Mouse (Mus musculus) forebrain, embryonic 16.5 days (tissue): ENCODE results near the gene Gm42420. TPM values are rescaled to one million over a fixed set of nuclear protein-coding genes. Genes with fewer than 3 reads are reported as not detected.
A peak's percentile ranks its signal among the peaks of the same experiment; 100 is the strongest.

Experiments
- ATAC-seq: fragments of 200-750 bp; cut with Nextera tagmentation; 2 replicates; pipeline ENCODE4 v1.8.0; 2017; ENCODE audit warnings: mild to moderate bottlenecking, moderate library complexity
- H3K27ac ChIP-seq: fragments of 300-500 bp; sonication (generic); 2 replicates; pipeline ENCODE4 v1.5.1; 2014; ENCODE audit warnings: low read length, control low read depth
- H3K27me3 ChIP-seq: fragments of 300-500 bp; sonication (generic); replicated peaks from 2 replicates; pipeline ENCODE4 v1.6.1; 2014; ENCODE audit warnings: low read length; ENCODE audit not compliant: control insufficient read depth, insufficient read depth
- H3K36me3 ChIP-seq: fragments of 300-500 bp; sonication (generic); 2 replicates; pipeline ENCODE4 v1.6.1; 2014; ENCODE audit not compliant: control insufficient read depth, insufficient read depth
- H3K4me1 ChIP-seq: fragments of 300-500 bp; sonication (generic); replicated peaks from 2 replicates; pipeline ENCODE4 v1.6.1; 2014; ENCODE audit warnings: low read length; ENCODE audit not compliant: control insufficient read depth, insufficient read depth
- H3K4me2 ChIP-seq: fragments of 300-500 bp; sonication (generic); 2 replicates; pipeline ENCODE4 v1.6.1; 2014; ENCODE audit warnings: mild to moderate bottlenecking, low read length, control low read depth
- H3K4me3 ChIP-seq: fragments of 300-500 bp; sonication (generic); replicated peaks from 2 replicates; pipeline ENCODE4 v1.5.1; 2014; ENCODE audit warnings: mild to moderate bottlenecking, low read length, control low read depth
- H3K9ac ChIP-seq: fragments of 300-500 bp; sonication (generic); replicated peaks from 2 replicates; pipeline ENCODE4 v1.6.1; 2014; ENCODE audit warnings: low read depth, low read length, control low read depth
- H3K9me3 ChIP-seq: fragments of 300-500 bp; sonication (generic); 2 replicates; pipeline ENCODE4 v1.6.1; 2016; ENCODE audit warnings: low read length; ENCODE audit not compliant: control insufficient read depth
- WGBS: fragments of 180-500 bp; shearing (Covaris S2); extraction: QIAGEN DNeasy Blood & Tissue Kit; methylation state at CpG from one replicate; pipeline ENCODE4 v1.1.7; 2014; 5-methylcytosine and 5-hydroxymethylcytosine counted together
- polyA plus RNA-seq: library from polyadenylated mRNA; unstranded; fragments of >200 nt; fragmentation: Nextera tagmentation; extraction: Ambion mirVana; gene quantifications from 2 replicates; pipeline ENCODE4 v1.2.1, GENCODE M21; 2015

Gm42420 gene
- polyA plus RNA-seq, result not detected in 2 replicates

DNA sequence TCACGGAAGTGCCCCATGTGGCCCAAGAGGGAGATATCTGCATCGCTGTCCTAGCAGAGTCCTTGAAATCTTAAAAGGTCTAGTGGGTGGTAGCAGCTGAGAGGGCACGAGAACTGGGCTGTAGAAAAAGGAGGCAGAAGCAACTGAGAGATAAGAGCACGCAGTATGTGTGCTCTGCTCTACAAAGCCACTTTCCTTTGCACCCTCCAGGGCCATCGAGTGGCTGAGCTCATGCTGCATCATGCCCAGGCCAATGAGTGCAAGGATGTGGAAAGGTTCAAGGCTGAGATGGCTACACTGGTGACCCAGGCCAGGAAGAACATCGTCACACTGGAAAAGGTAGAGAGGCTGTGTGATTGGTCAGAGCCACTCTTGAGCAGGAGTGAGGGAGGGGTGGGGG is at the start of gene Gm42420:
Gene Gm42420 (plus strand): TSS at position 237 of the 400 bp plus-strand sequence.
- no peak for ATAC-seq
- no peaks in the 10 kb centered on the region for H3K27me3 ChIP-seq
- 96% methylated on average over 6 of the region's 6 CpGs for WGBS

DNA sequence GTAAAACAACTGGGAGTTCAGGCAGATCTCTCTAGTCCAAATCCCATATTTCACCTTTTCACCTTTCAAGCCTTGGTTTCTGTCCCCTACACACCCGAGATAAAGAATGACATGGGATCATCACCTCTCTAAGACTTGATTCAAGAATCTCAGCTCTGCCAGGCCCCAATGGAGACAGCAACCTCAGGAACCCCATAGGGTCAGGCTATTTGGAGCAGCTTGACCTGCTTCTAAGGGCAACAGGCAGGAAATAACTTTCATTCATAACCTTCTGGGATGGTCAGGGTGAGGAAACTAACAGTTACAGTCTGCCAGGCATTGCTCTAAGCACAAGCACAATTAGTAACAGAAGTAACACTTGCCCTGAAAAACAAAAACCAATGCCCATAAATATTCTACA is 48.9 kb upstream of the Gm42420 start:
- Histone ChIP-seq H3K27me3 (no peaks in the 10 kb centered on the region), H3K9ac (no peak overlapping the region), H3K4me3 (no peak overlapping the region), H3K27ac (no peak overlapping the region), H3K36me3 (no peaks in the 10 kb centered on the region), H3K9me3 (no peaks in the 10 kb centered on the region), H3K4me2 (no peak overlapping the region), H3K4me1 (peaks cover 4% of the 10 kb centered on the region)
- 67% methylated on average over 1 of the region's 1 CpGs for WGBS
- no peak for ATAC-seq

More for the DNA sequence above, at the start of gene Gm42420:
- no peaks in the 10 kb centered on the region for H3K9me3 ChIP-seq
- H3K9ac ChIP-seq, result no peak within 1 kb of the TSS
- no peak within 1 kb of the TSS for H3K4me2 ChIP-seq
- H3K36me3 ChIP-seq, result peaks cover 26% of the 10 kb centered on the region
- no peaks in the 10 kb centered on the region for H3K4me1 ChIP-seq
- no peak within 1 kb of the TSS for H3K4me3 ChIP-seq
- H3K27ac ChIP-seq, result no peak within 1 kb of the TSS

DNA sequence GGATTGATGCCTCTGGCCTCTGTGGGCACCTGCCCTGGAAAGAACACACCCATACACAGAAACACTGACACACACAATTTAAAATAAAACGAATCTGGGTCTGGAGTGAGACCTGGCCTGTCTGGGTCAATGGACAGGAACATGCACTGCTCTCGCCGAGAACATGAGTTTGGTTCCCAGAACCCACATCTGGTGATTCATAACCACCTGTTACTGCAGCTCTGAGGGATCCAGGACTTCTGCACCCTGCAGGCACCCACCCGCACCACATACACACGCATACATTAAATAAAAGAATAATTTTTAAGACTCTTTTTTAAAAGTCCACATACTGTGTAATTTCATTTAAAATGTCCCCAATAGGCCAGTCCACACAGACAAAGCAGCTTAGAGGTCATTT is 48.3 kb upstream of the Gm42420 start:
- ATAC-seq, result no peak
- Histone ChIP-seq H3K4me3 (no peak overlapping the region), H3K27ac (no peak overlapping the region), H3K27me3 (no peaks in the 10 kb centered on the region), H3K36me3 (no peaks in the 10 kb centered on the region), H3K4me2 (no peak overlapping the region), H3K4me1 (peaks cover 4% of the 10 kb centered on the region), H3K9ac (no peak overlapping the region), H3K9me3 (no peaks in the 10 kb centered on the region)
- 97% methylated on average over 5 of the region's 5 CpGs for WGBS

DNA sequence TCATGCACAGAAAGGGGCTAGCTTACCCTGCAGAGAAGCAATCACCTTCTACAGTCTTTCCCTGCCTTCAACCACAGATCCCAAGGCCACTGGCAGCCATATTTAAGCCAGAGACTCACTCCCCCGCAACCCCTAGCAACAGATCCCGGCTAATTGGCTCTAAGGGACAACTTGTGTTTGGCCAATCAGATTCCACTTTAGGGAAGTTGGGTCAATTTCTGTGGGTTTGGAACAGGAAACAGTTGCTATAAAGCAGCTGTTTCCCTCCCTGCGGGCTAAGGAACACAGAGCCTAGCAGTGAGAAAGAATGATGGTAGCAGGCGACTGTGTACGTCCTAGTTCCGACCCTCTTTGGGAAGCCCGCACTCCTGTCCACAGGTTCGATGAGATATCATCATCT is 47.3 kb upstream of the Gm42420 start:
- Histone ChIP-seq H3K4me2 (no peak overlapping the region), H3K4me1 (peaks cover 12% of the 10 kb centered on the region), H3K36me3 (no peaks in the 10 kb centered on the region), H3K9ac (no peak overlapping the region), H3K27me3 (no peaks in the 10 kb centered on the region), H3K9me3 (no peaks in the 10 kb centered on the region), H3K4me3 (no peak overlapping the region), H3K27ac (no peak overlapping the region)
- no peak for ATAC-seq
- WGBS, result 81% methylated on average over 8 of the region's 8 CpGs

DNA sequence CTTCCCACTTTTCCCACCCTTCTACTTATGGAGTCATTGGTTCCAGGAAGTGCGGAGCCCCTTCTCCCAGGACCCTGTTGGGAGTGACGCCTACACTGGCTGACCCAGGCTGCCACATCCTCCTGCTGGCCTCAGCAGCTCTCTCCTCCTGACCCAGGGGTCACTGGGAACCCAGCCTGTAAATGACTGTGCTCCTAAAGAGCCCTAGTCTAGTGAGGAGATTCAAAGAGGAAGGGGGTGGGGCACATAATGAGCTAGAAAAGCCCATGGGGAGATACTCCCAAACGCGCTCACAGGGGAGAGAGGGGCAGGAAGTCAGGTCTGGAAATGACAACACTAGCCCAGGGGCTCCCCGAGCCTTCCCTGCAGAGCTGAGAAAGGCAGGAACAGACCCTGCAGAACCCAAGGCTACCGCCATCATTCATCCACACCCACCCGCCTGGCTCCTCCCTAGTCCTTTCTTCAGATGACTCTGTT is 45.8 kb upstream of the Gm42420 start:
- no peak overlapping the region for H3K4me3 ChIP-seq
- WGBS, result 38% methylated on average over 6 of the region's 7 CpGs
- no peaks in the 10 kb centered on the region for H3K36me3 ChIP-seq
- no peaks in the 10 kb centered on the region for H3K27me3 ChIP-seq
- H3K4me1 ChIP-seq, result peaks cover 22% of the 10 kb centered on the region
- H3K9me3 ChIP-seq, result no peaks in the 10 kb centered on the region
- ATAC-seq, result no peak
- no peak overlapping the region for H3K9ac ChIP-seq
- no peak overlapping the region for H3K4me2 ChIP-seq
- no peak overlapping the region for H3K27ac ChIP-seq

DNA sequence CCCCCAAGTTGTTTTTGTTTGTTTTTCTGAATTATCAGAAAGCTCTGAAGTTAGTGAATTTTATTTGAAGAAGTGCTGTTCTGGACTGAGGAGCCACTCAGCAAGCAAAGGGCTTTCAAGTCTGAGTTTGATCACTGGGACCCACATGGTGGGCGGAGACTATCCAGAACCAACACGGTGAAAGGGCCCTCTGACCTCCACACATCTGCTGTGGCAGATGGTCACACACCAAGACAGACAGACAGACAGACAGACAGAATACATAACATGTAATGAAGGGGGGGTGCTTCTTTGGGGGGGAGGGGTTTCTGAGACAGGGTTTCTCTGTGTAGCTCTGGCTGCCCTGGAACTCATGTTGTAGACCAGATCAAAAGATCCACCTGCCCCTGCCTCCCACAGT is 45.0 kb upstream of the Gm42420 start:
- Histone ChIP-seq H3K4me3 (no peak overlapping the region), H3K27ac (no peak overlapping the region), H3K4me2 (no peak overlapping the region), H3K36me3 (no peaks in the 10 kb centered on the region), H3K27me3 (no peaks in the 10 kb centered on the region), H3K9me3 (no peaks in the 10 kb centered on the region), H3K9ac (no peak overlapping the region), H3K4me1 (peaks cover 22% of the 10 kb centered on the region)
- ATAC-seq, result no peak
- WGBS, result 58% methylated on average over 2 of the region's 2 CpGs

DNA sequence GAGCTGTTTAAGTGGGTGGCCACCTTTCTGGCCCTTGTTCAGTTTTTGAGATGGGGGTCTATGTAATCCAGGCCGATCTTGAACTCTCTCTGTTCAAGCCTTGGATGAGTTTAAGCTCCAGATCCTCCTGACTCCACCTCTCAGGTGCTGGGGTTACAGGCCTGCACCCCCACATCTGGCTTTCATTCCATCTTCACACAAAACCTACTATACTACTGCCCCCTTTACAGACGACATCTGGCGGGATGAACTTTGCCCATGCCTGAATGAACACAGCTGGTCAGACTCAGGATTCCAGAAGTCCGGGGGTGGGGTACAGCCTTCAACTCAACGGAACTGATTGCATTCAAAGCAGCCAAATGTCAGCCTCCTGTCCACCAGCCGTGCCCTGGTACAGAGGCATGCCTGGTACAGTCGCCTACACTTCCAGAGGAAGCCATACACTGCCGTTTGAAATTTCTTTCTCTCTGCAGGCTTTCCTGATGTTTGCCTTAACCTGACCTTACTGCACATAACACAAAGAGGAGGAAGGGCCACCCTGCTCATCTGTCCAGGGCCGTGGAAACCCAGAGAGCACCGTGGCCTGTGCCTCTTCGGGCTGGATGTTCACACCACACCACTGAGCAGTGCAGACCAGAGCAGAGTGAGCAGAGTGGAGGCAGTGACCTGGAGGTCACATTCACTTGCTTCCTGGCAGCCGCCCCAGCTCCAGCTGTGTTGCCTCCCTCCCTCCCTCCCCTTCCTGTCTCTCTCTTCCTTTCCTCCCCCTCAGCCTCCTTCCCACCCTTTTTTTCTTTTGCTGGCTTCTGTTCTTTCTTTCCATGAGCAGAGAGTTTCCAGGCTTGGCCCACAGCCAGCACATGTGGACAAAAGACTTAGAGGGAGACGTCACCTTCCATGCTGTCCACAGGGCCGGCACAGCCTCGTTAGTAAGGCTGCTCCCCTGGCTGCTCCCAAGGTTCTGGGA is 42.6 kb upstream of the Gm42420 start:
- no peaks in the 10 kb centered on the region for H3K27me3 ChIP-seq
- no peaks in the 10 kb centered on the region for H3K9me3 ChIP-seq
- 18% methylated on average over 15 of the region's 15 CpGs for WGBS
- no peaks in the 10 kb centered on the region for H3K36me3 ChIP-seq
- no peak overlapping the region for H3K4me3 ChIP-seq
- peak overlapping the region; percentile 74 for H3K27ac ChIP-seq
- peak; percentile 73 for ATAC-seq
- H3K9ac ChIP-seq, result peak overlapping the region; percentile 20; the same call in 1 of the 2 replicates
- no peak overlapping the region for H3K4me2 ChIP-seq
- peaks cover 22% of the 10 kb centered on the region for H3K4me1 ChIP-seq

DNA sequence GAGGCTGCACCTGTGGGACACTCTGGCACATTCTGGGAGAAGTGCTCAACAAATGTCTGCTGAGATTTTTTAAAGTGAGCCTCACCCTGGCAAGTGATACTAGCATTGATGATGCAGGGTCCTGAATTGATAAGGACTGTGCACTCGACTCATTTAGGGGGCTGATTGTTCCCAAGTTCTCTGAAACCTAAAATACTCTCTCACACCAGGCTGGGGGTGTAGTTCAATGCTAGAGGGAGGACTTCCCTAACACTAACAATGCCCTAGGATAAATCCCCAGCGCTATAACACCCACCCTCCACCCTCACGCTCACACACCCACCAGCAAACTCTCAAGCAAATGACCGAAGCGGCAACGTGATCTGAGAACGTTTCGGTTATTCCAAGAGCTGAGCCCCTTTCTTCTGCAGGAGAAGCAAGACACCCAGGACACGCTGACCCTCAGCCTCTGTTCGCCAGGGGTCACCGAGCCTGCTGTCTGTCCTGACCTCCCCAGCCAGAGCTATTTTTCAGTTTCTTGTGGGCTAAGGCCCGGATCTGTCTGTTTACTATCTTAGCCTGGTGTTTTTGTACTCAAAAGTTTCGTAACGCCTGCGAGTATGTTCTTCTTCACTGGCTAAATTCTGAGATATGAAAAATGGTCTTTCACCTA is 41.7 kb upstream of the Gm42420 start:
- H3K36me3 ChIP-seq, result no peaks in the 10 kb centered on the region
- H3K4me2 ChIP-seq, result no peak overlapping the region
- H3K4me3 ChIP-seq, result no peak overlapping the region
- H3K27me3 ChIP-seq, result no peaks in the 10 kb centered on the region
- H3K9me3 ChIP-seq, result no peaks in the 10 kb centered on the region
- peak overlapping the region; percentile 74 for H3K27ac ChIP-seq
- ATAC-seq, result no peak
- 32% methylated on average over 15 of the region's 15 CpGs for WGBS
- peaks cover 25% of the 10 kb centered on the region for H3K4me1 ChIP-seq
- no peak overlapping the region for H3K9ac ChIP-seq

DNA sequence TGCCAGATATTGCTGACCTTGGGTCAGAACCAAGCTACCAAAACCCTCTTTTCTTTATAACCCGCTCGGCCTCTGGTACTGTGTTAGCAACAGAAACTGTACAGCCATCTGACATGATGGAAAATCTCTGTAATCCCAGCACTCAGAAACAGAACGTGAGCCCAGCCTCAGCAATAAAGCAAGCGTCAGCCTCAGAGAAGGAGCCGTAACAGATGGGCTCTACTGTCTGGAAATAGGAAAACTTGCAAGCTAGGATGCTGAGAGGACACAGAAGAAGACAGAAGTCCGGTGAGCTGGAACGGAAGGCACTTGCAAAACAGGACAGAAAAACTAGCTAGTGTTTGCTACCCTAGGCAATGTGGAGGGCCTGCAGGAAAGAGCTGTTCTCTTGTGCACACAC is 40.1 kb upstream of the Gm42420 start:
- no peaks in the 10 kb centered on the region for H3K36me3 ChIP-seq
- peaks cover 23% of the 10 kb centered on the region for H3K4me1 ChIP-seq
- no peak overlapping the region for H3K4me2 ChIP-seq
- no peaks in the 10 kb centered on the region for H3K27me3 ChIP-seq
- 87% methylated on average over 7 of the region's 7 CpGs for WGBS
- H3K4me3 ChIP-seq, result no peak overlapping the region
- ATAC-seq, result no peak
- no peak overlapping the region for H3K9ac ChIP-seq
- H3K27ac ChIP-seq, result no peak overlapping the region
- H3K9me3 ChIP-seq, result no peaks in the 10 kb centered on the region
